In genomic region chr13:23424052-23424380, GRCm38 (mm10) we compare ENCODE assay signal across 8 mouse cellular contexts. TPM values are rescaled to one million over a fixed set of nuclear protein-coding genes. Genes with fewer than 3 reads are reported as not detected.
A peak's percentile ranks its signal among the peaks of the same experiment; 100 is the strongest.
DNase-seq lines count a peak whose midpoint lies in the region; ATAC-seq and TF ChIP-seq lines count a peak whose summit lies in the region.

No protein-coding gene starts in this region.

- peak overlapping the region; percentile 80 for H3K4me2 ChIP-seq in lung, embryonic 15.5 days
- peak overlapping the region; percentile 85 for H3K4me2 ChIP-seq in limb, embryonic 12.5 days

- H3K27me3 ChIP-seq in lung, embryonic 15.5 days, result no peaks in the 10 kb centered on the region
- no peaks in the 10 kb centered on the region for H3K27me3 ChIP-seq in limb, embryonic 12.5 days

- H3K4me1 ChIP-seq in lung, embryonic 15.5 days, result peaks cover 30% of the 10 kb centered on the region
- no peaks in the 10 kb centered on the region; the same call in 1 of the 2 replicates for H3K4me1 ChIP-seq in embryonic fibroblast, embryonic 13.5 days (ENCODE audit: control insufficient read depth, insufficient read depth, low read length)
- H3K4me1 ChIP-seq in limb, embryonic 12.5 days (replicated peaks), result peaks cover 19% of the 10 kb centered on the region
- peaks cover 11% of the 10 kb centered on the region for H3K4me1 ChIP-seq in olfactory bulb, adult 2 months (ENCODE audit: control insufficient read depth, insufficient read depth, low read length)

- H3K36me3 ChIP-seq in lung, embryonic 15.5 days, result peaks cover 32% of the 10 kb centered on the region
- H3K36me3 ChIP-seq in limb, embryonic 12.5 days, result peaks cover 34% of the 10 kb centered on the region

- under 1% methylated on average over 7 of the region's 7 CpGs for WGBS in lung, embryonic 15.5 days
- WGBS in limb, embryonic 12.5 days, result 0% methylated on average over 7 of the region's 7 CpGs
- 0% methylated on average over 7 of the region's 7 CpGs for WGBS in olfactory bulb, adult 2 months

- peak overlapping the region; percentile 88 for H3K27ac ChIP-seq in lung, embryonic 15.5 days
- H3K27ac ChIP-seq in embryonic fibroblast, embryonic 13.5 days (ENCODE audit: insufficient read depth, low read length), result no peak overlapping the region
- peak overlapping the region; percentile 72 for H3K27ac ChIP-seq in limb, embryonic 12.5 days
- H3K27ac ChIP-seq in olfactory bulb, adult 2 months (ENCODE audit: insufficient read depth, low read depth, low read length), result no peak overlapping the region

- TF ChIP-seq CTCF in embryonic fibroblast, embryonic 13.5 days (IDR thresholded peaks at IDR 0.05; ENCODE audit: borderline replicate concordance, insufficient read depth, low read length), result no peak
- no peak for TF ChIP-seq CTCF in olfactory bulb, adult 2 months (IDR thresholded peaks at IDR 0.05; ENCODE audit: insufficient read depth, low read depth, low read length)

- ATAC-seq in lung, embryonic 15.5 days (ENCODE audit: borderline replicate concordance, extremely low read depth, low FRiP score, low TSS enrichment), result no peak
- ATAC-seq in limb, embryonic 12.5 days (ENCODE audit: insufficient number of reproducible peaks, insufficient read depth, low FRiP score, low TSS enrichment, low read depth), result no peak; the same call in 1 of the 2 replicates

- H3K9me3 ChIP-seq in lung, embryonic 15.5 days, result no peaks in the 10 kb centered on the region
- H3K9me3 ChIP-seq in limb, embryonic 12.5 days, result no peaks in the 10 kb centered on the region

- peak; percentile 56; the same call in 1 of the 2 replicates for TF ChIP-seq POLR2A in embryonic fibroblast, embryonic 13.5 days (IDR thresholded peaks at IDR 0.05; ENCODE audit: low read depth, low read length)
- TF ChIP-seq POLR2A in olfactory bulb, adult 2 months (IDR thresholded peaks at IDR 0.05; ENCODE audit: insufficient read depth, low read depth, low read length), result 0 out of 2 replicates have a peak, but pooled peaks have one; percentile 5

- H3K9ac ChIP-seq in lung, embryonic 15.5 days, result peak overlapping the region; percentile 46
- peak overlapping the region; percentile 78 for H3K9ac ChIP-seq in limb, embryonic 12.5 days (replicated peaks)

- no peak for DNase-seq in lung, postnatal 10 days
- no peak for DNase-seq in gastrocnemius, adult 18-20 months (ENCODE audit: low spot score)
- DNase-seq in kidney, postnatal 25 days, result no peak
- no peak for DNase-seq in left cerebral cortex, adult 8-10 months (ENCODE audit: low spot score in 2 of 2)

- H3K4me3 ChIP-seq in lung, embryonic 15.5 days, result peak overlapping the region; percentile 98
- H3K4me3 ChIP-seq in embryonic fibroblast, embryonic 13.5 days (ENCODE audit: insufficient read depth, low read length), result peak overlapping the region; percentile 56
- H3K4me3 ChIP-seq in limb, embryonic 12.5 days (replicated peaks), result peak overlapping the region; percentile 89
- H3K4me3 ChIP-seq in olfactory bulb, adult 2 months (ENCODE audit: insufficient read depth, low read depth, low read length), result peak overlapping the region; percentile 85

RNA-seq across cellular contexts. Expression of gene Abt1, which starts 0.3 kb away (rescaled TPM):
- 13.6 and 14.2 TPM in 2 replicates for polyA plus RNA-seq in lung, embryonic 15.5 days (2015; fragmentation: Nextera tagmentation; extraction: Ambion mirVana)
- 4.2 and 4.7 TPM in 2 replicates for polyA plus RNA-seq in embryonic fibroblast, embryonic 13.5 days (2011; ENCODE audit: insufficient read length, low read depth, missing spikeins)
- polyA plus RNA-seq in limb, embryonic 12.5 days (2016; fragmentation: Nextera tagmentation; extraction: Ambion mirVana), result 14.4 and 15.2 TPM in 2 replicates
- not detected in 2 replicates for polyA plus RNA-seq in olfactory bulb, adult 2 months (2012; ENCODE audit: insufficient read depth, insufficient read length, low replicate concordance, missing spikeins)
- total RNA-seq in gastrocnemius, adult 18-20 months (2021), result 1 to 10 TPM; 3.8 to 4.2 TPM
- 1 to 10 TPM; 8.1 to 9.3 (median 8.6) TPM for total RNA-seq in left cerebral cortex, adult 8-10 months (2022)

RNA-seq across cellular contexts. Expression of gene Btn1a1, which starts 41.7 kb away (rescaled TPM):
- 0.14 and 0.26 TPM in 2 replicates for polyA plus RNA-seq in lung, embryonic 15.5 days (2015; fragmentation: Nextera tagmentation; extraction: Ambion mirVana)
- polyA plus RNA-seq in embryonic fibroblast, embryonic 13.5 days (2011; ENCODE audit: insufficient read length, low read depth, missing spikeins), result not detected in 2 replicates
- polyA plus RNA-seq in limb, embryonic 12.5 days (2016; fragmentation: Nextera tagmentation; extraction: Ambion mirVana), result 0.10 and 0.12 TPM in 2 replicates
- not detected in 2 replicates for polyA plus RNA-seq in olfactory bulb, adult 2 months (2012; ENCODE audit: insufficient read depth, insufficient read length, low replicate concordance, missing spikeins)
- not detected for total RNA-seq in gastrocnemius, adult 18-20 months (2021)
- total RNA-seq in left cerebral cortex, adult 8-10 months (2022), result under 1 TPM in 2 of 4 experiments, not detected in 2; 0.09 to 0.13 TPM

RNA-seq across cellular contexts. Expression of gene Zfp322a, which starts 55.0 kb away (rescaled TPM):
- 51.9 and 53.3 TPM in 2 replicates for polyA plus RNA-seq in lung, embryonic 15.5 days (2015; fragmentation: Nextera tagmentation; extraction: Ambion mirVana)
- polyA plus RNA-seq in embryonic fibroblast, embryonic 13.5 days (2011; ENCODE audit: insufficient read length, low read depth, missing spikeins), result 24.1 and 25.7 TPM in 2 replicates
- polyA plus RNA-seq in limb, embryonic 12.5 days (2016; fragmentation: Nextera tagmentation; extraction: Ambion mirVana), result 70.7 and 75.5 TPM in 2 replicates
- polyA plus RNA-seq in olfactory bulb, adult 2 months (2012; ENCODE audit: insufficient read depth, insufficient read length, low replicate concordance, missing spikeins), result not detected in 2 replicates
- 10 to 100 TPM in 1 of 2 experiments, 1 to 10 TPM in 1; 9.9 to 11.7 TPM for total RNA-seq in gastrocnemius, adult 18-20 months (2021)
- total RNA-seq in left cerebral cortex, adult 8-10 months (2022), result 10 to 100 TPM; 24.9 to 29.0 (median 26.7) TPM

Comparison
In these comparisons a context has a peak if more than half of its experiments do, and no peak if none do; other contexts are left out.
1. H3K27ac ChIP-seq: peak in lung, embryonic 15.5 days (single experiment) and limb, embryonic 12.5 days (single experiment); none in embryonic fibroblast, embryonic 13.5 days (single experiment) and olfactory bulb, adult 2 months (single experiment).
2. Peak in every context shown above with its lines, with median percentiles within 50 percentile points of each other: H3K4me3 ChIP-seq.